Mouse (Mus musculus) right cerebral cortex, postnatal 4 days (tissue): ENCODE measurements around the gene Folr2.

ENCODE experiments used
- DNase-seq: peaks from one replicate; pipeline ENCODE4 v3.0.0-alpha.2; 2022

The Folr2 gene

DNA sequence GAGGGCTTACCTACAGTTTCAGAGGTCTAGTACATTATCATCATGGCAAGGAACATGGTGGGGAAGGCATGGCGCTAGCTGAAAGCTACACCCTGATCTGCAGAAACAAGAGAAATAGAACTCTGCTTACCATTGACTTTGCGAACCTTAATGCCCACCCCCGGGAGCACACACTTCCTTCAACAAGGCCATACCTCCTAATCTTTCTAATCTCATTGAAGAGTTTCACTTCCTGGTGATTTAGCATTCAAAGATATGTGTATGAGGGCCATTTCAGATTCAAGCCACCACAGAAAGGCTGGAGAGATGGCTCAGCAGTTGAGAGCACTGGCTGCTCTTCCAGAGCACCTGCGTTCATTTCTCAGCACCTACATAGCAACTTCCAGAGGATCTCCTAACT is at the start of gene Folr2:
TSS of gene Folr2 (minus strand) at position 101 of the 400 bp plus-strand sequence.
- no peak for DNase-seq

- no peak for DNase-seq
These were observed 49.7 kb upstream of the Folr2 start for GRCm38 (mm10) chr7:101906696-101907095.

DNA sequence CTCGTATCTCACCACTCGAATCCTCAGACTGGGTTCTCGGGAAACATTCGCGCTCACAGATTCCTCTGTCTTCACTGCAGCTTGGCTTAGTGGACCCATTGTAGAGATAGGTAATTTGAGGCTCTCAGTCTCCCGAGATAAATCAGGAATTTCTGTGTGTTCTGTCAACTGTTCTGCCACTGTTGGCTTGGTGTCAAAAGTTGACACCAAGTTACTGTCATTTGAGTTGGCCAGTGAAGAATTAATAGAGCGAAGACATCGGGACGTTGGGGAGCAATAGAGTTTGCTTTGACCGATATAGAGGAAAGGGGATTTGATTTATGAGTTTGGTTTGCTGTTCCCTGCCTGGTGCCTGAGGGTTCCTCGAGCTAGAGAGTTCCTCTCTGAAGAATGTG is 49.3 kb upstream of the Folr2 start, which contains the start of gene Tomt:
TSS of gene Tomt (minus strand) at position 73 of the 395 bp plus-strand sequence.
- no peak for DNase-seq

- DNase-seq = peak; percentile 99
These were observed 48.7 kb upstream of the Folr2 start, which contains the start of gene Lamtor1 for GRCm38 (mm10) chr7:101905561-101906286. TSS of gene Lamtor1 (plus strand) at chr7:101905904.

DNA sequence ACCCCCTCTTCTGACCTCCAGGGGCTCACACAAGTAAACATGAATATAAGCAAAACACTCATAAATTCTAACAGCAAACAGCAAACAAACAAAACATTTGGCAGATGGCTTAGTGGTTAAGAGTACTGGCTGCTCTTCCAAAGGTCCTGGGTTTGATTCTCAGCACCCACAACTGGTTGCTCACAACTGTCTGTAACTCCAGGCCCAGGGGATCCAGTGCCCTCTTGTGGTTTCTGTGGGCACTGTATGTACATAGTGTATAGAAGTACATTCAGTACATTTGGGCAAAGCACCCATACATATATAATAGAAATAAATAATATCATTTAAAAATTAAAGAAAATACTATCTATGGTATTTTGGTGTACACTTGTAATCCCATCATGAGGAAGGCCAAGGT is 45.9 kb upstream of the Folr2 start:
- DNase-seq = no peak

DNA sequence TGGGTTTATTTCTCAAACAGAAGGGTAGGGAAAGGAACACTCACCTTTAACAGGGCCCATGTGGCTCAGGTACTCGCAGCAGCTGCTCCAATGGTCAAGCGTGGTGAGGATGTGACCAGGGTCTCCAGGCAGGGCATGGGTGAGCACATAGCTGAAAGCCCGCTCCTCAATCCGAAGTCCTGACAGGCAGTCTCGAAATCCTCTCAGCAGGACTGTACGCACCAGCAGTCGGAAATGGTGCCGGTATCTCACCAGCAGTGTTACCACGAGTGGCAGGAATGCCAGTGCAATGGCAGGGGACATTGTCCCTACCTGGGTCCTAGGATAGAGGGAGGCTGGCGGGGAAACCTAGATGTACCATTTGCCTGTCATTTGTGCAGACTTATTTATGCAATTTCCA is 45.0 kb upstream of the Folr2 start:
- DNase-seq = no peak

- no peak for DNase-seq
These were observed 43.5 kb upstream of the Folr2 start for GRCm38 (mm10) chr7:101900331-101901097.

DNA sequence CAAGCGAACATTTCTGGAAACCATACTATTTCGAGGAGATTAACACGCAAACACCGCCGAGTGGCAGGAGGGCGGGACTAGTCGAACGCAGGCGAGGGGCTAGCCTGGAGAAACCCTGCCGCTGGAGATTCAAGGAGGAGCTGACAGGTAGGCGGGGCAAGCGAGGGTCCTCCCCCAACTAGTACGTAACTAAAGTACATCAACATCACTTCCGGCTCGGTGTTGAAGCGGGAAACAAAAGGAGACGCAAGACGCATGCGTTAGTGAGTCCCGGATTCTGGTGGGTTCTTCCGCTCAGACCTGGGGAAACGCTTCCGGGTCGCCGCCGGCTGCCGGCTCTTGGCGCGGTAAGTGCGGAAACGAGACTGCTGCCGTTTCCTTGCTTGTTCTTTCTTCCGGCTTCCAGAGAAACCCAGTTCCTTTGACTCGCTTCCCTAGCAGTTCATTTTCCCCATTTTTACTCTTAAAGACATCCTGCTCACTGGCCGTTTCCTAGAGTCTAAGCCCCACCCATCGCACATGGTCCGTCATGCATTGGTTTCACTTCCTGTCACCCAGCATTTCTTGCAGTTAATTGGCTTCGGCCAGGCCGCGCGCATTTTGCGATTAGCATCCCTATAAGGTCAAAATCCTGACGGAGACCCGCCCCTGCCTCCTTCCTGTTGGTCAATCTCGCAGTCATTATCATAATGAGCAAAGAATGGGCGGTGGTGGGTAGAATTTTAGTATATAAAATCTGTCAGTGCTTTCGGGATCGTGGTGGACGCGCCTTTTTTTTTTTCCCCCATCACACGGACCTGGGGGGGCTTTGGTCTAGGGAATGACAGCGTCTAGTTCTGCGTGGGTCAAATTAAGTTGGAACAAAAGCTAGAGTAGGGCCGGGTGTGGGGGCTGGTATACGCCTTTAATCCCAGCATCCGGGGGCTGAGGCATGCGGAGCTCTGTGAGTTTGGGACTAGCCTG is 39.4 kb upstream of the Folr2 start:
- DNase-seq = peak; percentile 92

DNA sequence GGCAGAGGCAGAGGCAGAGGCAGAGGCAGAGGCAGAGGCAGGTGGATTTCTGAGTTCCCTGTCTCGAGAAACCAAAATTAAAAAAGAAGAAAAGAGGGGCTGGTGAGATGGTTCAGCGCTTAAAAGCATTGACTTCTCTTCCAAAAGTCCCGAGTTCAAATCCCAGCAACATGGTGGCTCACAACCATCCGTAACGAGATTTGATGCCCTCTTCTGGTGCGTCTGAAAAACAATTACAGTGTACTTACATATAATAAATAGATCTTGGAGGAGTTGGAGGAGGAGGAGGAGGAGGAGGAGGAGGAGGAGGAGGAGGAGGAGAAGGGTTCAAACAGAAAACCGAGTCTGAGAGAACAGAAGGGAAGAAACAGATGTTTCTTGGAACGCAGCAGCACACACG is 38.7 kb upstream of the Folr2 start:
- no peak for DNase-seq

- no peak for DNase-seq
These were observed 31.5 kb upstream of the Folr2 start for GRCm38 (mm10) chr7:101888460-101888859.

- DNase-seq = no peak
These were observed 29.3 kb upstream of the Folr2 start for GRCm38 (mm10) chr7:101886274-101886673.

- DNase-seq = no peak
These were observed 27.2 kb upstream of the Folr2 start for GRCm38 (mm10) chr7:101884160-101884559.

DNA sequence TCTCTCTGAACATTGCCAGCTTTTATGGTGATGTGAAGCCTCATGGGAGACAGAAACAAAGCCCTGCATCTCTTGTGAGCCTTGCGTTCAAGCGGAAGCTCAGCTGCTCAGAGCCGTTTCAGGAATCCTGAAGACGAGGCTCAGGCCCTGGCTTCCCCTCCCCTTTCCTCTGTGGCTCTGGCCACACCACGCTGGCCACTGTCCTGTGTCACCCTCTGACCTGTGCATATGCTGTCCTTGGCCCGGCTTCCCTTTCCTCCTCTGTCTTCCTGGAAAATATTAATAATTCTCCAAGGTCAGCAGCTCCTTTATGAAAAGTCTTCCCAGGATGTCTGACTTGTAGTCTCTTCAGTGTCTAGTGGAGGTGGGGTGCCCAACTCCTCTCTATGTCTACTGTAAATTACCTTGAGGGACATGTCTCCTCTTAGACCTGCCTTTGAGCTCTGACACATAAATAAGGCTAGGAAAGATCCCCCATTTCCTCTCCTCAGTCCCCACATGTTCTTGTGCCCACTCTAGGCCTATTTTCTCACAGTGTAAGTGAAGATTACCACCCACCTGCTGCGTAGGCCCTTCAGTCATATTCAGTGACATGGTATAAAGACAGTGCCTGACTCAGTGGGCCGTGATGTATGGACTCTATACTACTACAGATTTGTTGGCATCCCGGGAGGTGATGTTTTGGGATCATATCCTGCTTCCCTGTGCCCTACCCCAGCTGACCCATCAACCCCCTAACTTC is 25.6 kb upstream of the Folr2 start:
- no peak for DNase-seq

DNA sequence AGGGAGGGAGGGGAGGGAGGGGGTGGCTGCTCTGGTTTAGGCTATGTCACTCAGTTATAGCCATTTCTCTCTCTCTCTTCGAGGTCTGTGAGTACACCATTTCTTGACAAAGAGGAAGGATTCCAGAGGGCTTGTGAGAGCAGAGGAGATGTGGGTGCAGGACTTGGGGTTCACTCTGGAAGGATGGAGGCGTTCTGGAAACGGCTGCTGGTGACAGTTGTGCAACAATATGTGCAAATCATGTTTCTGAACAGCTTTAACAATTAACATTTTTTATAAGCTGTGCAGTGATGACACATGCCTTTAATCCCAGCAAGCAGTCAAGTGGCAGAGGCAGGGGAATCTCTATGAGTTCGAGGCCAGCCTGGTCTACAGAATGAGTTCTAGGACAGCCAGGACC is 23.9 kb upstream of the Folr2 start:
- DNase-seq = no peak

- DNase-seq = no peak
These were observed 19.0 kb upstream of the Folr2 start for GRCm38 (mm10) chr7:101875978-101876377.

- DNase-seq = no peak
These were observed 14.3 kb upstream of the Folr2 start for GRCm38 (mm10) chr7:101871296-101871695.

DNA sequence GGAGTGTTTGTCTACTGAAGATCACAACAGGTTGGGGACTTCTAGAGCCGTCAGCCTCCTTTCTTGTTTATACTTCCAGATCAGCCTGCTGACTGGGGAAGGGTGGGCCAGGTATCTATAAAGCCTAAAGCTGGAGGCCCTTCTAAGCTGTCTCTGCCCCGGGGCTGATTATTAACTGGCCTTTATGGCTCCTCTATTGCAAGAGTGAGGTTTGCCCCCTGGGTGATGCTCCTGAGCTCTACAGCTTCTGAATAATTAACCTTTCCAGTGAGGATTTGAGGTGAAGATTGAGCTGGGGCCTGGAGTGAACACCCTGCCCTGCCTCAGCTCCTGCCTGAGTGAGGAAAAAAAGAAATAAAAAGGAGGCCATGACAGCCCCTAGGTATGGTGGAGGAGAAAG is 13.6 kb upstream of the Folr2 start, which contains the start of gene Folr1:
TSS of gene Folr1 (minus strand) at position 160 of the 400 bp plus-strand sequence.
- no peak for DNase-seq

DNA sequence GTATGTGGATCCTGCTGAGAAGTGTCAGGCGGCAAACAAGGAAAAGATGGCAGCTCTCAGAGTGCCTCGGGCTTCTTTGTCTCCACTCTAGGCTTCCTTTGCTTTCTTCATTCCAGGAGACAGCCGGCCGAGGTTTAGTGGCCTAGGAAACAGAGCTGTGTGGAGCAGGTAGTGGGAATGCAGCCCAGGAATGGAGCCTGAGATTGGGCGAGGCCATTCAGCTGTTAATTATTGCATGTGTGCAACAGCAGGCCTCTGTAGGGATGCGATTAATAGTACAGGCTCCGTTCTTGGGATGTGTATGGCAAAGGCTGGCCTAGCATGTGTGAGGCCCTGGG is 12.1 kb upstream of the Folr2 start:
- no peak for DNase-seq

- DNase-seq = no peak
These were observed 11.5 kb upstream of the Folr2 start for GRCm38 (mm10) chr7:101868241-101869162.

- no peak for DNase-seq
These were observed 10.5 kb upstream of the Folr2 start for GRCm38 (mm10) chr7:101867482-101867881.
